Mouse (Mus musculus): ENCODE measurements around the gene Onecut1. TPM values are rescaled to one million over a fixed set of nuclear protein-coding genes. Genes with fewer than 3 reads are reported as not detected.

The Onecut1 gene
- total and polyA plus RNA-seq, 3 experiments, result not detected

- Histone ChIP-seq H3K79me2 (ENCODE audit: control insufficient read depth, insufficient read depth, low read length, poor library complexity) (no peaks in the 10 kb centered on the region), H3K4me1 (ENCODE audit: control insufficient read depth in 1 of 2, insufficient read depth in 2 of 2, low read length in 2 of 2) (no peaks in the 10 kb centered on the region), H3K36me3 (ENCODE audit: control insufficient read depth in 1 of 2, insufficient read depth in 2 of 2, low read length in 2 of 2) (no peaks in the 10 kb centered on the region), H3K27ac (ENCODE audit: control insufficient read depth, low read depth, low read length) (no peak overlapping the region), H3K4me3 (ENCODE audit: control insufficient read depth in 1 of 2, insufficient read depth in 1 of 2, low read depth in 2 of 2, low read length in 2 of 2) (no peak overlapping the region), H3K9me3 (replicated peaks; ENCODE audit: insufficient read depth, low read length) (no peaks in the 10 kb centered on the region), H3K27me3 (ENCODE audit: control insufficient read depth in 1 of 2, insufficient read depth in 2 of 2, low read length in 2 of 2) (peaks cover 3 to 12% of the 10 kb centered on the region in 2 experiments; a peak in 3 of 4 replicates), H3K9ac (ENCODE audit: control insufficient read depth, low read depth, low read length, poor library complexity, severe bottlenecking) (no peak overlapping the region)
- TF ChIP-seq POLR2A (IDR thresholded peaks at IDR 0.05; ENCODE audit: control insufficient read depth in 1 of 2, insufficient read depth in 1 of 2, low read depth in 1 of 2, low read length in 2 of 2, poor library complexity in 1 of 2) (no peak), ZMIZ1 (IDR thresholded peaks at IDR 0.05; ENCODE audit: low read depth, low read length) (no peak), RCOR1 (IDR thresholded peaks at IDR 0.05; ENCODE audit: low read depth, low read length) (no peak), MYB (IDR thresholded peaks at IDR 0.05; ENCODE audit: low read depth, low read length) (no peak)
- DNase-seq (ENCODE audit: low read depth, low spot score), result no peak
These were observed 68.9 kb downstream of the Onecut1 start for GRCm38 (mm10) chr9:74930653-74931052.

- H3K9me3 ChIP-seq (replicated peaks; ENCODE audit: insufficient read depth, low read length), result no peaks in the 10 kb centered on the region
- H3K27me3 ChIP-seq (ENCODE audit: control insufficient read depth in 1 of 2, insufficient read depth in 2 of 2, low read length in 2 of 2), result peaks cover 3 to 17% of the 10 kb centered on the region in 2 experiments
- TF ChIP-seq CHD1 (IDR thresholded peaks at IDR 0.05; ENCODE audit: low read depth, low read length) (no peak), HCFC1 (IDR thresholded peaks at IDR 0.05; ENCODE audit: low read depth, low read length) (no peak), POLR2A (IDR thresholded peaks at IDR 0.05; ENCODE audit: control insufficient read depth in 1 of 2, insufficient read depth in 1 of 2, low read depth in 1 of 2, low read length in 2 of 2, poor library complexity in 1 of 2) (no peak), KAT2A (conservative IDR thresholded peaks at IDR 0.05; ENCODE audit: low read depth, low read length) (no peak), MAZ (IDR thresholded peaks at IDR 0.05; ENCODE audit: low read depth, low read length) (no peak), POLR2AphosphoS5 (IDR thresholded peaks at IDR 0.05; ENCODE audit: borderline replicate concordance, low read depth, low read length) (no peak), ETS1 (IDR thresholded peaks at IDR 0.05; ENCODE audit: low read depth, low read length) (no peak), ZNF384 (IDR thresholded peaks at IDR 0.05; ENCODE audit: low read depth, low read length) (no peak), MEF2A (IDR thresholded peaks at IDR 0.05; ENCODE audit: extremely low read depth, insufficient replicate concordance, low read depth, low read length, poor library complexity, severe bottlenecking) (no peak), GATA1 (IDR thresholded peaks at IDR 0.05; ENCODE audit: low read depth, low read length) (no peak), JUND (IDR thresholded peaks at IDR 0.05; ENCODE audit: low read depth, low read length) (no peak), EP300 (IDR thresholded peaks at IDR 0.05; ENCODE audit: low read depth in 1 of 2, low read length in 2 of 2) (no peak), SMC3 (IDR thresholded peaks at IDR 0.05; ENCODE audit: low read depth, low read length) (no peak), E2F4 (IDR thresholded peaks at IDR 0.05; ENCODE audit: borderline replicate concordance, low read depth, low read length) (no peak), TAL1 (IDR thresholded peaks at IDR 0.05; ENCODE audit: low read length) (no peak), SIN3A (IDR thresholded peaks at IDR 0.05; ENCODE audit: low read length) (no peak), RAD21 (IDR thresholded peaks at IDR 0.05; ENCODE audit: low read depth, low read length) (no peak), MYB (IDR thresholded peaks at IDR 0.05; ENCODE audit: low read depth, low read length) (no peak), MAFK (IDR thresholded peaks at IDR 0.05; ENCODE audit: borderline replicate concordance, low read depth, low read length) (no peak), TCF12 (IDR thresholded peaks at IDR 0.05; ENCODE audit: low read depth, low read length) (no peak)
- H3K4me1 ChIP-seq (ENCODE audit: control insufficient read depth in 1 of 2, insufficient read depth in 2 of 2, low read length in 2 of 2), result no peaks in the 10 kb centered on the region
- no peak overlapping the region for H3K9ac ChIP-seq (ENCODE audit: control insufficient read depth, low read depth, low read length, poor library complexity, severe bottlenecking)
- DNase-seq (ENCODE audit: low read depth, low spot score), result no peak
- H3K79me2 ChIP-seq (ENCODE audit: control insufficient read depth, insufficient read depth, low read length, poor library complexity), result no peaks in the 10 kb centered on the region
- no peak overlapping the region for H3K27ac ChIP-seq (ENCODE audit: control insufficient read depth, low read depth, low read length)
- H3K4me3 ChIP-seq (ENCODE audit: control insufficient read depth in 1 of 2, insufficient read depth in 1 of 2, low read depth in 2 of 2, low read length in 2 of 2), result no peak overlapping the region
- no peaks in the 10 kb centered on the region for H3K36me3 ChIP-seq (ENCODE audit: control insufficient read depth in 1 of 2, insufficient read depth in 2 of 2, low read length in 2 of 2)
These were observed 73.6 kb downstream of the Onecut1 start for GRCm38 (mm10) chr9:74935289-74935688.

Data from MEL (cell line).